Mouse (Mus musculus) stomach, postnatal 0 days (tissue): ENCODE measurements at regions not wholly inside any gene's neighbourhood (a gene's known extent, or its start where the extent isn't known, plus 50 kb on each side); places are given as distances from the start of the nearest gene placed in this dataset.

Experiments used
- CTCF ChIP-seq: IDR thresholded peaks from 2 replicates; pipeline ENCODE4 v1.5.1; 2016; ENCODE audit warnings: antibody characterized with exemption, low read depth, mild to moderate bottlenecking, moderate library complexity
- EP300 ChIP-seq: optimal IDR thresholded peaks from 2 replicates; pipeline ENCODE3; 2016; ENCODE audit warnings: antibody characterized with exemption

GRCm38 (mm10) chr5:75278041-75278440 lies 125.9 kb downstream of the Pdgfra start:
- TF ChIP-seq CTCF (no peak), EP300 (no peak)
